Mouse (Mus musculus): Measurements from ENCODE around the gene Pacsin2. TPM values are rescaled to one million over a fixed set of nuclear protein-coding genes. Genes with fewer than 3 reads are reported as not detected.

The Pacsin2 gene
- polyA plus RNA-seq, 1 experiment from 2014 or later = 36.3 TPM

DNA sequence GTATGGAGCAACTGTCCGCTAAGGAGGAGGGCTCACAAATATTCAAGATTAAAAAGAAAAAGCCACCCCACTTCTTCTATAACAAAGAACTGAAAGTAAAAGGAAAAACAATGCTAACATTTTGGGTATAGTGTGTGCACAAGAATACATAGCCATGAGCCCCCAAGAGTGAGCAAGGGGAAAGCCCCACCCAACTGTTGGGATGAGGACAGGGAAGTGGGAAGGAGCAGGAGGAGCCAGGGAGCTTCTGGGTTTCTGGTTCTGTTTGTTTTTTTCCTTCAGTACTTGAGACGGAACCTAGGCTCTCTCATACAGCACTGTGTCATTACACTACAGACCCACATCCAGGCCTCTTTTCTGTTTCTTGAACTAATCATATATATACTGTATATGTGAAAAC lies 31.1 kb downstream of the Pacsin2 start:
- no peaks in the 10 kb centered on the region for H3K36me3 ChIP-seq (ENCODE audit: control insufficient read depth, insufficient read depth, low read length)
- no peaks in the 10 kb centered on the region for H3K9me3 ChIP-seq (ENCODE audit: control insufficient read depth, low read length)
- no peak overlapping the region for H3K4me2 ChIP-seq
- no peak overlapping the region for H3K9ac ChIP-seq (ENCODE audit: low read length)
- 81% methylated on average over 2 of the region's 2 CpGs for WGBS
- no peaks in the 10 kb centered on the region for H3K4me1 ChIP-seq (ENCODE audit: control insufficient read depth, insufficient read depth, low read length)
- H3K27me3 ChIP-seq (ENCODE audit: control insufficient read depth, insufficient read depth, low read length) = no peaks in the 10 kb centered on the region
- DNase-seq (ENCODE audit: low spot score, missing footprints) (peak; percentile 66), ATAC-seq (ENCODE audit: low FRiP score) (no peak)
- H3K27ac ChIP-seq (ENCODE audit: low read depth, low read length) = no peak overlapping the region
- no peak overlapping the region for H3K4me3 ChIP-seq (ENCODE audit: low read depth, low read length)

GRCm38 (mm10) chr15:83432231-83433031 lies 32.0 kb downstream of the Pacsin2 start:
- 78% methylated on average over 15 of the region's 15 CpGs for WGBS
- Histone ChIP-seq H3K27ac (ENCODE audit: low read depth, low read length) (no peak overlapping the region), H3K36me3 (ENCODE audit: control insufficient read depth, insufficient read depth, low read length) (no peaks in the 10 kb centered on the region)

GRCm38 (mm10) chr15:83430986-83431763 lies 33.2 kb downstream of the Pacsin2 start:
- no peaks in the 10 kb centered on the region for H3K4me1 ChIP-seq (ENCODE audit: control insufficient read depth, insufficient read depth, low read length)
- H3K9ac ChIP-seq (ENCODE audit: low read length) = no peak overlapping the region
- ATAC-seq (ENCODE audit: low FRiP score) = no peak
- WGBS = 91% methylated on average over 14 of the region's 14 CpGs
- H3K9me3 ChIP-seq (ENCODE audit: control insufficient read depth, low read length) = no peaks in the 10 kb centered on the region
- H3K27me3 ChIP-seq (ENCODE audit: control insufficient read depth, insufficient read depth, low read length) = no peaks in the 10 kb centered on the region
- no peaks in the 10 kb centered on the region for H3K36me3 ChIP-seq (ENCODE audit: control insufficient read depth, insufficient read depth, low read length)
- no peak overlapping the region for H3K4me3 ChIP-seq (ENCODE audit: low read depth, low read length)
- peak; percentile 49 for DNase-seq (ENCODE audit: low spot score, missing footprints)
- H3K27ac ChIP-seq (ENCODE audit: low read depth, low read length) = no peak overlapping the region
- no peak overlapping the region for H3K4me2 ChIP-seq

More at GRCm38 (mm10) chr15:83432231-83433031, 32.0 kb downstream of the Pacsin2 start:
- Histone ChIP-seq H3K4me2 (no peak overlapping the region), H3K9me3 (ENCODE audit: control insufficient read depth, low read length) (no peaks in the 10 kb centered on the region), H3K4me3 (ENCODE audit: low read depth, low read length) (no peak overlapping the region), H3K27me3 (ENCODE audit: control insufficient read depth, insufficient read depth, low read length) (no peaks in the 10 kb centered on the region), H3K4me1 (ENCODE audit: control insufficient read depth, insufficient read depth, low read length) (no peaks in the 10 kb centered on the region), H3K9ac (ENCODE audit: low read length) (no peak overlapping the region)
- DNase-seq (ENCODE audit: low spot score, missing footprints) (peak; percentile 75), ATAC-seq (ENCODE audit: low FRiP score) (no peak)

DNA sequence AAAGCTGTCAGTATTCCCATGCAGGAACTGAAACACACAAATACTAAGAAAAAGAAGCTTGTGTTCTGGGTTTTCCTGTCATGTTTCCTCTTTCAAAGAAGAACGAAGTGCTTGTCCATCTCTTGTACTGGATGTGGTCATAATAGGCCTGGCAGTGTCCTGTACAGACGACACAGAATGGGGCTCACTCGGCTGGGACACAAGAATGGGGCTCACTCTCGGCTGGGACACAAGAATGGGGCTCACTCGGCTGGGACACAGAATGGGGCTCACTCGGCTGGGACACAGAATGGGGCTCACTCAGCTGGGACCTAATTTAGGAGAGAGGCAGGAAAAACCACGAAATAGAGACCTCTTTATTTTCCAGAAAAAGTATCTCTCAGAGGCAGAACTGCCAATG lies 34.0 kb downstream of the Pacsin2 start:
- H3K4me3 ChIP-seq (ENCODE audit: low read depth, low read length) = no peak overlapping the region

DNA sequence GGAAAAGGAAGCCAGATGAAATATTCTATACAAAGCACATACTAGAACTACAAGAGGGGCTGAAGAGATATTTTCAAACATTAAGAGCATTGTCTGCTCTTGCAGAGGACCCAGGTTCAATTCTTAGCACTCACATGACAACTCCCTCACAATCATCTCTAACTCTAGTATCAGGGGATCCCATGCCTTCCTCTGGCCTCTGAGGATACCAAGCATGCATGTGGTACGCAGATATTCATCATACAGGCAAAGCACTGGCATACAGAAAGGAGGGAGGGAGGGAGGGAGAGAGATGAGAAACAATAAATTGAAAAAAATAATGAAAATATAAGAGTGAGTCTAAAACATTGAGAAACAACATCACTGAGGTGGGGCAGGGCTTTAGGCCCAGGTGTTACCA lies 35.8 kb downstream of the Pacsin2 start:
- ATAC-seq (ENCODE audit: low FRiP score) (no peak), DNase-seq (ENCODE audit: low spot score, missing footprints) (no peak)
- no peaks in the 10 kb centered on the region for H3K9me3 ChIP-seq (ENCODE audit: control insufficient read depth, low read length)
- no peak overlapping the region for H3K4me2 ChIP-seq
- 90% methylated on average over 1 of the region's 1 CpGs for WGBS
- no peaks in the 10 kb centered on the region for H3K36me3 ChIP-seq (ENCODE audit: control insufficient read depth, insufficient read depth, low read length)
- H3K9ac ChIP-seq (ENCODE audit: low read length) = no peak overlapping the region
- H3K27ac ChIP-seq (ENCODE audit: low read depth, low read length) = no peak overlapping the region
- no peaks in the 10 kb centered on the region for H3K27me3 ChIP-seq (ENCODE audit: control insufficient read depth, insufficient read depth, low read length)
- H3K4me3 ChIP-seq (ENCODE audit: low read depth, low read length) = no peak overlapping the region
- H3K4me1 ChIP-seq (ENCODE audit: control insufficient read depth, insufficient read depth, low read length) = no peaks in the 10 kb centered on the region

More for the DNA sequence above, 34.0 kb downstream of the Pacsin2 start:
- Histone ChIP-seq H3K36me3 (ENCODE audit: control insufficient read depth, insufficient read depth, low read length) (no peaks in the 10 kb centered on the region), H3K4me2 (no peak overlapping the region), H3K27me3 (ENCODE audit: control insufficient read depth, insufficient read depth, low read length) (no peaks in the 10 kb centered on the region), H3K9me3 (ENCODE audit: control insufficient read depth, low read length) (no peaks in the 10 kb centered on the region), H3K4me1 (ENCODE audit: control insufficient read depth, insufficient read depth, low read length) (no peaks in the 10 kb centered on the region), H3K27ac (ENCODE audit: low read depth, low read length) (no peak overlapping the region), H3K9ac (ENCODE audit: low read length) (no peak overlapping the region)
- ATAC-seq (ENCODE audit: low FRiP score) = no peak
- 83% methylated on average over 7 of the region's 7 CpGs for WGBS
- DNase-seq (ENCODE audit: low spot score, missing footprints) = peak; percentile 47

GRCm38 (mm10) chr15:83427294-83428163 lies 36.9 kb downstream of the Pacsin2 start:
- Histone ChIP-seq H3K27ac (ENCODE audit: low read depth, low read length) (no peak overlapping the region), H3K4me2 (no peak overlapping the region), H3K4me1 (ENCODE audit: control insufficient read depth, insufficient read depth, low read length) (no peaks in the 10 kb centered on the region), H3K4me3 (ENCODE audit: low read depth, low read length) (no peak overlapping the region), H3K36me3 (ENCODE audit: control insufficient read depth, insufficient read depth, low read length) (no peaks in the 10 kb centered on the region), H3K9ac (ENCODE audit: low read length) (no peak overlapping the region), H3K9me3 (ENCODE audit: control insufficient read depth, low read length) (no peaks in the 10 kb centered on the region), H3K27me3 (ENCODE audit: control insufficient read depth, insufficient read depth, low read length) (no peaks in the 10 kb centered on the region)
- ATAC-seq (ENCODE audit: low FRiP score) (no peak), DNase-seq (ENCODE audit: low spot score, missing footprints) (no peak)
- WGBS = 79% methylated on average over 9 of the region's 9 CpGs

DNA sequence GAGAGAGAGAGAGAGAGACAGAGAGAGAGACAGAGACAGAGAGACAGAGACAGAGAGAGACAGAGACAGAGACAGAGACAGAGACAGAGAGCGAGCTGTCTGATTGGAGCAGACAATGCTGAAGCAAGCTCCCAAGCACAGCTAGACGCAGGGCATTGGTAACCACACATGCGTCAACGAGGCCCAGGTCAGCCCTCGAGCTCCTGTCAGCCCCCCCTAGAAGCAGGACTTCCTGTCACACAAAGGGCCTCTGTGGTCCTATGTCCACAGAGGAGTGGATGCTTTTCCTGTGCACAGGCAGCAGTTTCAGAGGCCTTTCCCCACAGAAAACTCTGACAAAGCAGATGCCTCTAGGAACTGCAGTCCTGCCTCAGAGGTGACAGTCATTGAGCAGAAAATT lies 38.6 kb downstream of the Pacsin2 start:
- 63% methylated on average over 5 of the region's 5 CpGs for WGBS
- H3K4me3 ChIP-seq (ENCODE audit: low read depth, low read length) = no peak overlapping the region
- H3K36me3 ChIP-seq (ENCODE audit: control insufficient read depth, insufficient read depth, low read length) = no peaks in the 10 kb centered on the region
- H3K27ac ChIP-seq (ENCODE audit: low read depth, low read length) = no peak overlapping the region
- H3K9ac ChIP-seq (ENCODE audit: low read length) = no peak overlapping the region
- no peaks in the 10 kb centered on the region for H3K4me1 ChIP-seq (ENCODE audit: control insufficient read depth, insufficient read depth, low read length)
- ATAC-seq (ENCODE audit: low FRiP score) (no peak), DNase-seq (ENCODE audit: low spot score, missing footprints) (no peak)
- H3K9me3 ChIP-seq (ENCODE audit: control insufficient read depth, low read length) = no peaks in the 10 kb centered on the region
- H3K27me3 ChIP-seq (ENCODE audit: control insufficient read depth, insufficient read depth, low read length) = no peaks in the 10 kb centered on the region
- no peak overlapping the region for H3K4me2 ChIP-seq

DNA sequence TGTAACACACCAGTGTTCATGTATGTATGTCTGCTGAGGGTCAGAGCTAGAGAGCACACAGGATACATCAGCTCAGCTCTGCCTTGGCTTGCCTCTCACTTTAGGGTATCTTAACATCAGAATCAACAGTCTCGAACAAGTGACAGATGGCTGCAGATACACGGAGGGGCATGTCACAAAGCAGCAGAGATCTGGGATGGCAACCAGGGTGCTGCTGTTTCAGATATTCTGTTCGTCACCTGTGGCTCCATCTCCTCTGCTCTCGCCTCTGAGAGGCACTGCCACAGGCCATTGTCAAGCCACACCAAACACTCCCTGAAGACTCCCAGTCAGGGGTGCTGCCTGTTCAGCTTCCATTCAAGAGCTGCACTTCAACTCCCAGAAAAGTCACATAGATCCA lies 39.1 kb downstream of the Pacsin2 start:
- Histone ChIP-seq H3K27me3 (ENCODE audit: control insufficient read depth, insufficient read depth, low read length) (no peaks in the 10 kb centered on the region), H3K4me3 (ENCODE audit: low read depth, low read length) (no peak overlapping the region), H3K9ac (ENCODE audit: low read length) (no peak overlapping the region), H3K4me1 (ENCODE audit: control insufficient read depth, insufficient read depth, low read length) (no peaks in the 10 kb centered on the region), H3K4me2 (no peak overlapping the region), H3K9me3 (ENCODE audit: control insufficient read depth, low read length) (no peaks in the 10 kb centered on the region), H3K27ac (ENCODE audit: low read depth, low read length) (no peak overlapping the region), H3K36me3 (ENCODE audit: control insufficient read depth, insufficient read depth, low read length) (no peaks in the 10 kb centered on the region)
- ATAC-seq (ENCODE audit: low FRiP score) (no peak), DNase-seq (ENCODE audit: low spot score, missing footprints) (no peak)
- WGBS = 78% methylated on average over 4 of the region's 4 CpGs

Measured in midbrain, embryonic 11.5 days (tissue).